Mouse (Mus musculus): ENCODE measurements around the gene Foxa3.

DNA sequence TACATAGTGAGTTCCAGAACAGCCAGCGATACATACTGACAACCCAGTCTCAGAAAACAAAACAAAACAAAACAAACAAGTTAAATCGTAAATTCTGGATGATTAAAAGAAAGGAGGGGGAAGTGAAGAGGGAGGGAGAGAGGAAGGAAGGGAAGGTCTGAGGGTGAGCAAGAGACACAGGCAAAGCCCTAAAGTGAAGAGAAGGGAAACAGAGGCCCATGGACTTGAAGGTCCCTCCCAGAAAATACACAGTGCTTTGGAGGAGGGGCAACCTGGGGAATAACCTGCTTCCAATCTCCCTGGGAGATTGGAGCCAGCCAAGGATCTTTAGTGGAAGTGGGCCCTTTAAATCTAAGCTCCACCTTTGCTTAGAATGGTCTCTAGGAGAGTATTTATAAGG lies 36.2 kb downstream of the Foxa3 start, which contains the start of gene Nanos2:
- TF ChIP-seq POLR2A (IDR thresholded peaks at IDR 0.05; ENCODE audit: insufficient read depth, low read depth, low read length) (no peak), CTCF (IDR thresholded peaks at IDR 0.05) (no peak)
